Mouse (Mus musculus): ENCODE measurements at regions not wholly inside any gene's neighbourhood (a gene's known extent, or its start where the extent isn't known, plus 50 kb on each side); places are given as distances from the start of the nearest gene placed in this dataset.

- TF ChIP-seq CTCF (IDR thresholded peaks at IDR 0.05; ENCODE audit: extremely low read depth, insufficient read depth, low read length) (no peak), POLR2A (IDR thresholded peaks at IDR 0.05; ENCODE audit: extremely low read depth, insufficient read depth, low read length) (no peak)
These were observed 102.8 kb upstream of the Pfn2 start for GRCm38 (mm10) chr3:57950431-57951331.
